Mouse (Mus musculus) liver, postnatal 0 days (tissue): ENCODE data around the gene Ddx43. TPM values are rescaled to one million over a fixed set of nuclear protein-coding genes. Genes with fewer than 3 reads are reported as not detected.

Experiments
- ATAC-seq: fragments of 200-750 bp; cut with Nextera tagmentation; 2 replicates; pipeline ENCODE4 v1.8.0; 2017; ENCODE audit warnings: mild to moderate bottlenecking, moderate library complexity
- DNase-seq: peaks from one replicate; pipeline ENCODE4 v3.0.0-alpha.2; 2016
- H3K27ac ChIP-seq: fragments of 300-500 bp; sonication (generic); 2 replicates; pipeline ENCODE4 v1.5.1; 2014; ENCODE audit warnings: antibody characterized with exemption, moderate library complexity, mild to moderate bottlenecking, low read depth
- H3K27me3 ChIP-seq: fragments of 300-500 bp; sonication (generic); 2 replicates; pipeline ENCODE4 v1.6.1; 2014; ENCODE audit warnings: low read length, control low read depth, mixed read lengths; ENCODE audit not compliant: insufficient read depth
- H3K36me3 ChIP-seq: fragments of 300-500 bp; sonication (generic); replicated peaks from 2 replicates; pipeline ENCODE4 v1.6.1; 2014; ENCODE audit warnings: mild to moderate bottlenecking, control low read depth, low read length, moderate library complexity, mixed read lengths; ENCODE audit not compliant: insufficient read depth
- H3K4me1 ChIP-seq: fragments of 300-500 bp; sonication (generic); 2 replicates; pipeline ENCODE4 v1.6.1; 2014; ENCODE audit warnings: antibody characterized with exemption, mild to moderate bottlenecking, control low read depth; ENCODE audit not compliant: insufficient read depth
- H3K4me2 ChIP-seq: fragments of 300-500 bp; sonication (generic); 2 replicates; pipeline ENCODE4 v1.6.1; 2014; ENCODE audit warnings: low read depth, mild to moderate bottlenecking, low read length, moderate library complexity, mixed read lengths
- H3K4me3 ChIP-seq: fragments of 300-500 bp; sonication (generic); 2 replicates; pipeline ENCODE4 v1.5.1; 2014; ENCODE audit warnings: low read depth, low read length
- H3K9ac ChIP-seq: fragments of 300-500 bp; sonication (generic); replicated peaks from 2 replicates; pipeline ENCODE4 v1.6.1; 2014; ENCODE audit warnings: mild to moderate bottlenecking, moderate library complexity
- H3K9me3 ChIP-seq: fragments of 300-500 bp; sonication (generic); 2 replicates; pipeline ENCODE4 v1.6.1; 2016; ENCODE audit warnings: mild to moderate bottlenecking, control low read depth, low read length, mixed read lengths
- CTCF ChIP-seq: sonication (generic); IDR thresholded peaks from 2 replicates; pipeline ENCODE4 v1.5.1; 2016; ENCODE audit warnings: antibody characterized with exemption, low read depth
- EP300 ChIP-seq: IDR thresholded peaks from 2 replicates; pipeline ENCODE4 v1.6.1; 2016; ENCODE audit warnings: antibody characterized with exemption, low read depth, mild to moderate bottlenecking
- whole genome bisulfite sequencing: fragments of 180-500 bp; shearing (Covaris S2); extraction: QIAGEN DNeasy Blood & Tissue Kit; methylation state at CpG from one replicate; pipeline ENCODE4 v1.1.7; 2014; ENCODE audit not compliant: insufficient replicate concordance; 5-methylcytosine and 5-hydroxymethylcytosine counted together
- polyA plus RNA-seq: library from polyadenylated mRNA; unstranded; fragments of >200 nt; fragmentation: Nextera tagmentation; extraction: Ambion mirVana; gene quantifications from 2 replicates; pipeline ENCODE4 v1.2.1, GENCODE M21; 2015

Ddx43 gene
- polyA plus RNA-seq, 1 experiment from 2014 or later: not detected

DNA sequence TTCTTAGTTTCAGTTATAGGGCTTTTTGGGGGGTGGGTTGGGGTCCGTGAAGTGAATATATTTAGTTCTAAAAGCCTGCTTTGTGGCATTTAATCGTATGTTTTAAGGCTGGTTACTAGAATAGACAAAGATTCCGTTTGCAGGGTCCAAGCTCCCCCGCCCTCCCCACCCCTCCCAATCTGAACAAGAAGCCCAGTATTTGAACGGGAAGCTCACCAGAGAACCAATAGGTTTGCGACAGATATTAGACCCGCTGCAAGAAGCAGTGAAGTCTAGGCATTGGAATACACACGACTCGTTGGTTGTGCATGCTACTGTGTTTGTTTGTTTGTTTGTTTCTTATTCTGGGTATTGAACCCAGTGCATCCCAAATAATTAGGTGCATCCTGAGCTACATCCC lies 940 bp downstream of the Ddx43 start:
- Histone ChIP-seq H3K4me1 (peaks cover 7% of the 10 kb centered on the region), H3K36me3 (no peaks in the 10 kb centered on the region), H3K9me3 (no peaks in the 10 kb centered on the region), H3K4me3 (no peak overlapping the region; the same call in 1 of the 2 replicates), H3K27ac (no peak overlapping the region), H3K9ac (no peak overlapping the region), H3K4me2 (no peak overlapping the region), H3K27me3 (peaks cover 54% of the 10 kb centered on the region)
- 48% methylated on average over 9 of the region's 9 CpGs for WGBS
- no peak for ATAC-seq
- no peak for DNase-seq
- TF ChIP-seq EP300 (no peak), CTCF (no peak)

DNA sequence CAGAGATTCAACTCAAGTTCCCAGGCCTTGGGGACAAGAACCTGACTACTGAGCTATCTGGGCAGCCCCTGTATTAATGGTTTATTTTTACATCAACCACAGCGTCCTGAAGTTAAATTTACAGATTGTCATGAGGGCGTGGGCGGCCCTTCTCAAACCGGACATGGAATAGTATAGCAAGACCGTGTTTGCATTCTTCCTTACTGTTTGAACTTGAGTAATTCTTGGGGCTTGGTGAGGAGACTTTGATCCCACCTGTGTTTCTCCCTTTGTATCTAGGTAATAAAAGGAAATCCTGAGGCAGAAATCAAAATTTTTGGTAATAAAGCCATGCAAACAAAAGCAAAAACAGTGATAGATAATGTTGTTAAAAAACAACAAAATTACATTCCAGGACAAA lies 5.0 kb downstream of the Ddx43 start:
- H3K27ac ChIP-seq: no peak overlapping the region
- peaks cover 5% of the 10 kb centered on the region for H3K4me1 ChIP-seq
- H3K36me3 ChIP-seq: no peaks in the 10 kb centered on the region
- H3K9me3 ChIP-seq: no peaks in the 10 kb centered on the region
- no peak for DNase-seq
- ATAC-seq: no peak
- peaks cover 23% of the 10 kb centered on the region for H3K27me3 ChIP-seq
- no peak overlapping the region for H3K4me2 ChIP-seq
- no peak overlapping the region for H3K4me3 ChIP-seq
- H3K9ac ChIP-seq: no peak overlapping the region
- 63% methylated on average over 5 of the region's 5 CpGs for WGBS
- TF ChIP-seq EP300 (no peak), CTCF (no peak)

DNA sequence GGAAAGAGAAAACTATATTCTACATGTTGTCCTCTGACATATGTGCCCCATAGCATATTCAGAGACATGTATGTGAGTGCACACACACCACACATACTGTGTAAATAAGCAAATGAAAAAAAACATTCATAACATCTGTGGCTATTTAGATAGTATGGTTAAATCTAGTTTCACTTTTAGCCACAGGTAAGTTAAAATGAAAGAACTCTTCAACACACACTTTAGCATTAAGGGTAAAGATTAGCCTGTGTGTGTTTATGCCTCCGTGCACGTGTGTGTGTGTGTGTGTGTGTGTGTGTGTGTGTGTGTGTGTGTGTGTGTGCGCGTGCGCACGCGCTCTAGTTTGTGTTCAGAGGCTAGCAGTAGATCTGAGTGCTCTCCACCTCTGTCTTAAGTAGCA lies 6.0 kb downstream of the Ddx43 start:
- Histone ChIP-seq H3K4me3 (no peak overlapping the region), H3K9ac (no peak overlapping the region), H3K9me3 (no peaks in the 10 kb centered on the region), H3K4me1 (no peaks in the 10 kb centered on the region), H3K27ac (no peak overlapping the region), H3K36me3 (no peaks in the 10 kb centered on the region), H3K4me2 (no peak overlapping the region), H3K27me3 (peaks cover 12% of the 10 kb centered on the region)
- TF ChIP-seq EP300 (no peak), CTCF (no peak)
- DNase-seq (no peak), ATAC-seq (no peak)
- 86% methylated on average over 7 of the region's 7 CpGs for WGBS

DNA sequence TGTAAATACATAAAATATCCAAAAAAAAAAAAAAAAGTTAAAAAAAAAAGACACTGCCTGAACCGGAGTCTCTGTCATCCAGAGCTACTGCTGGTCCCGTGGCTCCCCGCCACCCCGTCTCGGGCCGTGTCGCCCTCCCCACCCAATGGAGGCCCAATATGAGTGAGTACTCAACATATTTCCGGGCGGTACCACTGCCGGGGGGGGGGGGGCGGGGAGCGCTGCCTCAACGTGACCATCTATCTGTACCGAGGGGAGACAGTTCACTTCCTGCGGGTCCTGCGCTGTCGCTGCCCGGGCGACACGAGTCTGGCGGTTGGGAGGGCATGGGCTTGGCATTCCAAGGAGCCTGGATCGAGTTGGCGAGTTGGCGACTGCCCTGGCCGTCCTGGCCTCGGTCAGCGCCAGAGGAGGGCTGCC lies 31.8 kb downstream of the Ddx43 start:
- ATAC-seq (peak; percentile 47), DNase-seq (peak; percentile 40)
- peaks cover 7% of the 10 kb centered on the region for H3K4me1 ChIP-seq
- H3K36me3 ChIP-seq: no peaks in the 10 kb centered on the region; the same call in 1 of the 2 replicates
- peak overlapping the region; percentile 37 for H3K4me3 ChIP-seq
- H3K9me3 ChIP-seq: no peaks in the 10 kb centered on the region
- 18% methylated on average over 23 of the region's 27 CpGs for WGBS
- peak overlapping the region; percentile 46; the same call in 1 of the 2 replicates for H3K9ac ChIP-seq
- TF ChIP-seq EP300 (no peak), CTCF (no peak)
- H3K4me2 ChIP-seq: peak overlapping the region; percentile 74
- no peaks in the 10 kb centered on the region for H3K27me3 ChIP-seq
- H3K27ac ChIP-seq: peak overlapping the region; percentile 44; the same call in 1 of the 2 replicates

DNA sequence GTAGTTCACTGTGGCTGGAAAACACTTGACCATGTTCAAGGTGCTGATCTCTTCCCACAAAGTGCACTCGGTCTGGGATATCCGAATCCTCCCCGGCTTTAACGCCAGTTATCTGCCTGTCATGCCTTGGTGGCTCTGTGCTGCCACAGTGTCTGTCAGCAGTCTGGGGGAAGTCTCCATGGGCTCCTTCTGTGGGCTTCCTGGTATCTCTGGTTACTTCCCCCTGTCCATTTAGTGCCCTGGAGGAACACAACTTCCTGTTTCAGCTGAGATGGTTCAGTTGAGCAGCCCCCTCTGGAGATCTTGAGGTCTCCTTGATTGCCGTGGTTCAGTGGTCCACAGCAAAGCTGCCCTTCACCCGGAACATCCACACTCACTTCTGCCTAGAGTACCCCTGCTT lies 32.6 kb downstream of the Ddx43 start:
- TF ChIP-seq EP300 (no peak), CTCF (no peak)
- Histone ChIP-seq H3K9me3 (no peaks in the 10 kb centered on the region), H3K4me1 (peaks cover 7% of the 10 kb centered on the region), H3K4me3 (no peak overlapping the region), H3K27ac (peak overlapping the region; percentile 44; the same call in 1 of the 2 replicates), H3K9ac (no peak overlapping the region), H3K36me3 (no peaks in the 10 kb centered on the region; the same call in 1 of the 2 replicates), H3K4me2 (peak overlapping the region; percentile 74), H3K27me3 (no peaks in the 10 kb centered on the region)
- 28% methylated on average over 6 of the region's 6 CpGs for WGBS
- DNase-seq (peak; percentile 30), ATAC-seq (peak; percentile 66; the same call in 1 of the 2 replicates)

DNA sequence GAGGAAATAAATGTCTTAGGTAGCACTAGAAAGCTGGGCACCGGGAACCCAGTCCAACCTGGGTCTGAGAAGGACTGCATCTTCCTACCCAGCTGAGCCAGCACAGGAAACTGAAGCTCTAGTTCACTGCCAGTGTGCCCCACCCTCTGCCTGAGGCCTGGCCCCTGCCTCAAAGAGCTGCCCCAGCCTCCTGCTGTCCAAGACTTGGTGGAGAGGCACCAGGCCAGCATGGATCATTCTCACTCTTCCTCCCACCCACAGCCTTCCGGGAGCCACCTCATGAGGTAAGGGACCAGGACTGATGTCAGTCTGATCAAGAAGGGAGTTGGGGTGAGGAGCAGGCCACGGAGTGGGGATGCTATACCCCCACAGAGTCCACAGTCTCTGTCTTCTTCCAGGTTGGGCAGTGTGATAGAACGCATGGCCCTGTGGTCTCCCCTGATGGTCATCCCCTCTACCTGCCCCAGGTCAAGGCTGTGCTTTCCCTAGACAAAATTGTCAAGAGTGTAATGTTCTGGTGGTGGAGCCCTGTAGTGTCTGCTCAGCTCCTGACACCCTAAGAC lies 33.4 kb downstream of the Ddx43 start:
- Histone ChIP-seq H3K9me3 (no peaks in the 10 kb centered on the region), H3K27ac (no peak overlapping the region), H3K27me3 (no peaks in the 10 kb centered on the region), H3K9ac (no peak overlapping the region), H3K4me3 (no peak overlapping the region), H3K4me2 (no peak overlapping the region), H3K36me3 (no peaks in the 10 kb centered on the region; the same call in 1 of the 2 replicates), H3K4me1 (peaks cover 7% of the 10 kb centered on the region)
- TF ChIP-seq EP300: no peak
- TF ChIP-seq CTCF: no peak
- ATAC-seq (no peak), DNase-seq (no peak)
- 74% methylated on average over 4 of the region's 4 CpGs for WGBS

DNA sequence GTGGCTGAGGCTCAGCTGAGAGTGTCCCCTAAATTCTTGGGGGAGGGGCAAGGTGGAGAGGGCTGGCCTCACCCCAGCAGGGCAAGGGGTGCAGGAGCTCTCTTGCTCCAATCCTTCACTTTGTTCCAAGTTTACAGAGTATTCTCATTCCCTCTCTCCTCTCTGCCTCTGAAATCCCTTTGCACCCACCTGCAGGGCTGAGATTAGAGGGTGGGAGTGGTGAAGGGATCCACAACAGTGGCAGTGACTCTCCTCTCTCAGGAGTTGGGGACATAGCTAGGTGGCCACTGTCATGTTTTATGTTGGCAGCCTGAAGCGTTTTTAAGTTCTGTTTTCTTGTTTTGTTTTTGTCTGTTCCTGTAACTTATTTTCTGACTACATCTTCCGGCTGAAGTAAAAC lies 34.0 kb downstream of the Ddx43 start:
- Histone ChIP-seq H3K4me2 (no peak overlapping the region), H3K27me3 (no peaks in the 10 kb centered on the region), H3K36me3 (no peaks in the 10 kb centered on the region; the same call in 1 of the 2 replicates), H3K4me3 (no peak overlapping the region), H3K27ac (no peak overlapping the region), H3K4me1 (peaks cover 7% of the 10 kb centered on the region), H3K9ac (no peak overlapping the region), H3K9me3 (no peaks in the 10 kb centered on the region)
- no peak for TF ChIP-seq CTCF
- ATAC-seq (no peak), DNase-seq (no peak)
- 55% methylated on average over 2 of the region's 2 CpGs for WGBS
